Mouse (Mus musculus): ENCODE data around the gene Sarnp. TPM values are rescaled to one million over a fixed set of nuclear protein-coding genes. Genes with fewer than 3 reads are reported as not detected.

Sarnp gene
- polyA plus RNA-seq, 1 experiment from 2014 or later = 208 TPM

GRCm38 (mm10) chr10:128895952-128896693 is 79.0 kb downstream of the Sarnp start:
- H3K9ac ChIP-seq = no peak overlapping the region
- H3K4me1 ChIP-seq = peaks cover 25% of the 10 kb centered on the region
- H3K9me3 ChIP-seq (replicated peaks) = no peaks in the 10 kb centered on the region
- WGBS = 6% methylated on average over 17 of the region's 17 CpGs
- peak overlapping the region; percentile 10 for H3K4me3 ChIP-seq (replicated peaks)
- no peak overlapping the region for H3K27ac ChIP-seq
- H3K36me3 ChIP-seq = no peaks in the 10 kb centered on the region
- H3K4me2 ChIP-seq = peak overlapping the region; percentile 41
- no peak for ATAC-seq (replicated peaks; ENCODE audit: low FRiP score)
- H3K27me3 ChIP-seq = peaks cover 35% of the 10 kb centered on the region

- H3K27ac ChIP-seq = no peak overlapping the region
- no peaks in the 10 kb centered on the region for H3K36me3 ChIP-seq
- no peak overlapping the region for H3K9ac ChIP-seq
- H3K9me3 ChIP-seq (replicated peaks) = no peaks in the 10 kb centered on the region
- H3K27me3 ChIP-seq = peaks cover 35% of the 10 kb centered on the region
- H3K4me3 ChIP-seq (replicated peaks) = no peak overlapping the region
- no peak overlapping the region for H3K4me2 ChIP-seq
- peaks cover 25% of the 10 kb centered on the region for H3K4me1 ChIP-seq
- WGBS = 58% methylated on average over 1 of the region's 1 CpGs
- no peak for ATAC-seq (replicated peaks; ENCODE audit: low FRiP score)
These were observed 79.7 kb downstream of the Sarnp start for GRCm38 (mm10) chr10:128896807-128897206.

GRCm38 (mm10) chr10:128897501-128897900 is 80.4 kb downstream of the Sarnp start:
- H3K36me3 ChIP-seq = no peaks in the 10 kb centered on the region
- WGBS = 8% methylated on average over 1 of the region's 1 CpGs
- no peak overlapping the region for H3K4me2 ChIP-seq
- H3K9me3 ChIP-seq (replicated peaks) = no peaks in the 10 kb centered on the region
- H3K4me1 ChIP-seq = peaks cover 21% of the 10 kb centered on the region
- H3K4me3 ChIP-seq (replicated peaks) = no peak overlapping the region
- H3K27me3 ChIP-seq = peaks cover 32% of the 10 kb centered on the region
- no peak overlapping the region for H3K9ac ChIP-seq
- ATAC-seq (replicated peaks; ENCODE audit: low FRiP score) = no peak
- H3K27ac ChIP-seq = no peak overlapping the region

- H3K4me2 ChIP-seq = no peak overlapping the region
- no peak overlapping the region for H3K9ac ChIP-seq
- peaks cover 15% of the 10 kb centered on the region for H3K4me1 ChIP-seq
- ATAC-seq (replicated peaks; ENCODE audit: low FRiP score) = no peak
- 77% methylated on average over 6 of the region's 6 CpGs for WGBS
- peaks cover 17% of the 10 kb centered on the region for H3K27me3 ChIP-seq
- peak overlapping the region; percentile 20; the same call in 1 of the 2 replicates for H3K27ac ChIP-seq
- H3K36me3 ChIP-seq = no peaks in the 10 kb centered on the region
- H3K9me3 ChIP-seq (replicated peaks) = no peaks in the 10 kb centered on the region
- no peak overlapping the region for H3K4me3 ChIP-seq (replicated peaks)
These were observed 82.8 kb downstream of the Sarnp start for GRCm38 (mm10) chr10:128899759-128900490.

DNA sequence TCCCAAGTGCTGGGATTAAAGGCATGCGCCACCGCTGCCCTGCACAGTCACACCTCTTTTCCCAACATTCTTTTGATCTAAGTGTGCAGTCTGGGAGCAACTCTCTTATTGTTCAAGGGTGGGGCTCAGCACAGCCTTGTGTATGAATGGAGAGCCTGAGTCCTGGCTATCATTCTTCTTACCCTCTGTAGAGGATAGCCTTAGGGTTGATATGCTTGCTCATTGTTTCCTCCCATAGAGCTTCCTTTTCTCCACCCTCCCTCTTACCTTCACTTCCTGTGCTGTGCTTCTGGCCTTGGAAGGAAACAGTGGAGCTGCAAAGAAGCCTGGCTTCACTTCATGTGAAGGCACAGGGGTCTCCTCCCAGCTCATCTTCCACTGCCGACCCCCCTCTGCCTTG is 83.6 kb downstream of the Sarnp start, which contains the start of gene Cd63:
Gene Cd63, plus strand, starts transcription at position 292 of the 400 bp plus-strand sequence.
- WGBS = 89% methylated on average over 3 of the region's 3 CpGs
- Histone ChIP-seq H3K27me3 (peaks cover 15% of the 10 kb centered on the region), H3K4me2 (no peak within 1 kb of the TSS), H3K36me3 (no peaks in the 10 kb centered on the region), H3K27ac (peak within 1 kb of the TSS; percentile 20; the same call in 1 of the 2 replicates), H3K9ac (no peak within 1 kb of the TSS), H3K4me1 (peaks cover 8% of the 10 kb centered on the region), H3K4me3 (replicated peaks) (no peak within 1 kb of the TSS), H3K9me3 (replicated peaks) (no peaks in the 10 kb centered on the region)
- ATAC-seq (replicated peaks; ENCODE audit: low FRiP score) = no peak

- Histone ChIP-seq H3K9ac (no peak overlapping the region), H3K27ac (no peak overlapping the region), H3K4me3 (replicated peaks) (no peak overlapping the region), H3K4me2 (no peak overlapping the region), H3K9me3 (replicated peaks) (no peaks in the 10 kb centered on the region), H3K4me1 (peaks cover 1% of the 10 kb centered on the region; the same call in 1 of the 2 replicates), H3K36me3 (no peaks in the 10 kb centered on the region), H3K27me3 (peaks cover 8% of the 10 kb centered on the region)
- no peak for ATAC-seq (replicated peaks; ENCODE audit: low FRiP score)
- WGBS = 72% methylated on average over 1 of the region's 1 CpGs
These were observed 84.3 kb downstream of the Sarnp start for GRCm38 (mm10) chr10:128901409-128901808.

DNA sequence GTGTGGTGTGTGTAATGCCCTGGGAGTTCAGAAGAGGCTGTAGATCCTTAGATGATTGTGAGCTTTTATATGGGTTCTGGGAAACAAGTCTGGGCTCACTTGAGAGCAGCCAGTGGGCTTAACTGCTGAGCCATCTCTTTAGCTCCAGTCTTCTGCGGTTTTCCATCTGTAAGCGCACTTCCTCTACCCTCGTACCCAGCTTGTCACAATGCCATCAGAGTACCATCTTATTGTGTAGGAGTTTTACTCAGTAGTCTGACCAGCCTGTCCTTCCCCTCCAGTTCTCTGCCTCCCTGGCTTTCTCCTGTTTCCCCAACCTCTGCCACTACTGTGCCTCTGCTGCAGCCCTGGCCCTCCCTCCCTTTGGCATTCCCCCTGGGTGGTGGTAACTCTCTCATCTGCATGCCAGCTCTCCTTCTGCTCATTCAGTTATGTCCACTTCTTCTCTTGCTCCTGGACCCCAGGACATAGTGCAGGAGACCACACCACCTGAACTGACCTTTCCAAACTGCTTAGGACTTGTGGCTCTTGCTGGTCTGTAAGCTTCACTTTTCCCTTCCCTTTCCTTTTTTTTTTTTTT is 85.4 kb downstream of the Sarnp start:
- Histone ChIP-seq H3K9ac (no peak overlapping the region), H3K4me1 (no peaks in the 10 kb centered on the region), H3K36me3 (no peaks in the 10 kb centered on the region), H3K27ac (no peak overlapping the region), H3K4me2 (no peak overlapping the region), H3K9me3 (replicated peaks) (no peaks in the 10 kb centered on the region), H3K27me3 (no peaks in the 10 kb centered on the region), H3K4me3 (replicated peaks) (no peak overlapping the region)
- ATAC-seq (replicated peaks; ENCODE audit: low FRiP score) = no peak
- 83% methylated on average over 3 of the region's 3 CpGs for WGBS

GRCm38 (mm10) chr10:128904812-128905211 is 87.7 kb downstream of the Sarnp start:
- no peak overlapping the region for H3K9ac ChIP-seq
- H3K9me3 ChIP-seq (replicated peaks) = no peaks in the 10 kb centered on the region
- no peaks in the 10 kb centered on the region for H3K27me3 ChIP-seq
- H3K4me1 ChIP-seq = peaks cover 9% of the 10 kb centered on the region
- H3K4me3 ChIP-seq (replicated peaks) = no peak overlapping the region
- H3K27ac ChIP-seq = no peak overlapping the region
- ATAC-seq (replicated peaks; ENCODE audit: low FRiP score) = no peak
- H3K36me3 ChIP-seq = no peaks in the 10 kb centered on the region
- WGBS = 79% methylated on average over 5 of the region's 5 CpGs
- no peak overlapping the region for H3K4me2 ChIP-seq

DNA sequence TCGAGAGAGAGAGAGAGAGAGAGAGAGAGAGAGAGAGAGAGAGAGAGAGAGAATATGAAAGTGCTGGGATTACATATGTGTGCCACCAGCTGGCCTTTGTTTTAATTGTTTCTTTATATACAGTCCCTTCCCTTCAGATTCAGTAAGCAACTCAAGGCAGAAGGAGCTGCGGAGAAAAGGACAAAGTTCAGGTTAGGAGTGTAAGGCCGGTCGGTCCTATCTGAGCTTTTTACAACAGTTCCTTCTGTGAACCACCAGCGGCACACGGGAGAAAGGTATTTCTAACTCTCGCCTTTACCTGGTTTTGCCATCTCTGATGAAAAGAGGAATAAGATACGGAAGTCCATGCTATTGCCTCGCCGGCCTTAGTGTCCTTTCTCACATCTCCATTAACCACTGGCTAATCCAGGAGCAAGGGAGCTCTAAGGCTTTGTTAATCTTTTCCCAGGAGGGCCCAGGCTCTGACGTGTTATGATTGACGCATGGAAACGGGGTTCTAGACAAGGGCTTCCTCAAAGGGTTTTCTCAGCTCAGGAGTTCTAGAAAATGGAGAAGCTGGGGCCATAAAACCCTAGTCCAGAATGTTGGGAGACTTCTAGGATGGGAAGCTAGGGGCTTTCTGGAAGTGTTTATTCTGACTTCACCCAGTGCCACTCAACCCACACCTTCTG is 91.8 kb downstream of the Sarnp start:
- H3K4me3 ChIP-seq (replicated peaks) = peak overlapping the region; percentile 91
- H3K27ac ChIP-seq = peak overlapping the region; percentile 93
- H3K27me3 ChIP-seq = no peaks in the 10 kb centered on the region
- H3K4me1 ChIP-seq = peaks cover 34% of the 10 kb centered on the region
- no peaks in the 10 kb centered on the region for H3K9me3 ChIP-seq (replicated peaks)
- peak overlapping the region; percentile 71 for H3K4me2 ChIP-seq
- H3K36me3 ChIP-seq = peaks cover 22% of the 10 kb centered on the region
- WGBS = 59% methylated on average over 13 of the region's 13 CpGs
- H3K9ac ChIP-seq = peak overlapping the region; percentile 93
- ATAC-seq (replicated peaks; ENCODE audit: low FRiP score) = peak; percentile 12; the same call in 1 of the 2 replicates

DNA sequence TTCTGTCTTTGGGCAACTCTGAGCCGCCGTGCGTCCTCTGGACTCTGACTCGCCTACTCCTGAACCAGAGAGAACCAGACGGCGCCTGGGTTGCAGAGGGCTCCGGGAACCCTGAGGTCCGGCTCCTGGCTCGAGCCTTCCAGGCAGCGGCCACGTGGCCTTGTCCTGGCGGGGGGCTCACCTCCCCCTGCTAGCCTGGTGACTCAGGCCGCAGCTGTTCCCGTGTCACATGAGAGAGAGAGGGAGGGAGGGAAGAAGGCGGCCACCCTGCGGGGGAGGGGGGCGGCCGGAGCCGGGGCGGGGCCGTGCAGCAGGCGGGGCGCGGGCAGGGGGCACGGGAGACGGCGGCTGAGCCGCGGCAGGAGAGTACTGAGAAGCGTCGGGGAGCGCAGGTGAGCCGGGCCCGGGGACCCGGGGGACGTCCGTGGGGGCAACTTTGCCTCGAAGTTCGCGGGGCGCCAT is 92.5 kb downstream of the Sarnp start:
- ATAC-seq (replicated peaks; ENCODE audit: low FRiP score) = peak; percentile 86
- Histone ChIP-seq H3K27me3 (no peaks in the 10 kb centered on the region), H3K9ac (peak overlapping the region; percentile 93), H3K4me3 (replicated peaks) (peak overlapping the region; percentile 91), H3K36me3 (peaks cover 29% of the 10 kb centered on the region), H3K4me2 (peak overlapping the region; percentile 71), H3K9me3 (replicated peaks) (no peaks in the 10 kb centered on the region), H3K27ac (peak overlapping the region; percentile 93), H3K4me1 (peaks cover 36% of the 10 kb centered on the region)
- WGBS = under 1% methylated on average over 41 of the region's 41 CpGs

DNA sequence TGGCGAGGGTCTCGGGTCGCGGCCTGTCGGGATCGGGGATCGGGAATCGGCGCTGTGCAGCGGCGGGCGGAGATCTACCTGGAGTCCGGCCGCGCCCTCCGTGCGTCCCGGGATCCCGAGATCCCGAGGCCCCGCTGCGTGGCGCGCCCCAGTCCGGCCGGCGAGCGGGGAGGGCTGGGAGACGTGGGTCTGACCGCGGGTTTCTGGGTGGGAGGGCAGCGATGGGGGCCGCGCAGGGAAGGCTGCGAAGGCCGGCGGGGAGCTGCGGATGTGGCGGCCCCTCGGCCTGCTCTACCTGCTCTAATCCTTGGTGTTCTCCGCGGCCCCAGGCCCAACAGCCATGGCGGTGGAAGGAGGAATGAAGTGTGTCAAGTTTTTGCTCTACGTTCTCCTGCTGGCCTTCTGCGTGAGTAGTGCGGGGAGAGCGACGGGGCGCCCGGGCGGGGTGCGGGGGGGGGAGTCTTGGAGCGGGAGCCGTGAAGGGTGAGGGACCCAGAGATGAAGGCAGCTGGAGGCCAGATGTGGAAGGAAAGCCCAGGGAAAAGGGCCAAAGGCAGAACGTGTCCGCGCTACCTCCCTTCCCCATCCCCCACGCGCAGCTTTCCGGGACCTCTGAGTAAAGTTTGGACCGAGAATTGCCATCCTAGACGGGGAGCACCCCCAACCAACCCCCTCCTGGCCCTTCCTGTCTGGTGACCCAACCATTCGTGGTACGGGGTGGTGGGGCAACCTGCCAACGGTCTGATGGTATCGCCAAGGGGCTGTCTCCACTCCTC is 93.1 kb downstream of the Sarnp start:
- peaks cover 36% of the 10 kb centered on the region for H3K4me1 ChIP-seq
- peak overlapping the region; percentile 93 for H3K27ac ChIP-seq
- H3K9ac ChIP-seq = peak overlapping the region; percentile 93
- peak overlapping the region; percentile 71 for H3K4me2 ChIP-seq
- H3K4me3 ChIP-seq (replicated peaks) = peak overlapping the region; percentile 91
- no peaks in the 10 kb centered on the region for H3K27me3 ChIP-seq
- peak; percentile 34 for ATAC-seq (replicated peaks; ENCODE audit: low FRiP score)
- under 1% methylated on average over 58 of the region's 66 CpGs for WGBS
- H3K36me3 ChIP-seq = peaks cover 36% of the 10 kb centered on the region
- no peaks in the 10 kb centered on the region for H3K9me3 ChIP-seq (replicated peaks)
